Mouse (Mus musculus) intestine, embryonic 15.5 days (tissue): ENCODE data around the gene Iqgap2. TPM values are rescaled to one million over a fixed set of nuclear protein-coding genes. Genes with fewer than 3 reads are reported as not detected.

Source experiments
- ATAC-seq: fragments of 200-750 bp; cut with Nextera tagmentation; 2 replicates; pipeline ENCODE4 v1.8.0; 2017; ENCODE audit warnings: moderate TSS enrichment, moderate library complexity
- H3K27ac ChIP-seq: fragments of 300-500 bp; sonication (generic); 2 replicates; pipeline ENCODE4 v1.5.1; 2015; ENCODE audit warnings: mild to moderate bottlenecking, inconsistent platforms
- H3K27me3 ChIP-seq: fragments of 300-500 bp; sonication (generic); replicated peaks from 2 replicates; pipeline ENCODE4 v1.6.1; 2015; ENCODE audit warnings: inconsistent platforms
- H3K36me3 ChIP-seq: fragments of 300-500 bp; sonication (generic); 2 replicates; pipeline ENCODE4 v1.6.1; 2015; ENCODE audit warnings: inconsistent platforms
- H3K4me1 ChIP-seq: fragments of 300-500 bp; sonication (generic); replicated peaks from 2 replicates; pipeline ENCODE4 v1.6.1; 2015; ENCODE audit warnings: inconsistent platforms
- H3K4me2 ChIP-seq: fragments of 300-500 bp; sonication (generic); replicated peaks from 2 replicates; pipeline ENCODE4 v1.6.1; 2015; ENCODE audit warnings: mild to moderate bottlenecking, inconsistent platforms
- H3K4me3 ChIP-seq: fragments of 300-500 bp; sonication (generic); replicated peaks from 2 replicates; pipeline ENCODE4 v1.5.1; 2015; ENCODE audit warnings: inconsistent platforms
- H3K9ac ChIP-seq: fragments of 300-500 bp; sonication (generic); 2 replicates; pipeline ENCODE4 v1.6.1; 2015; ENCODE audit warnings: inconsistent platforms
- H3K9me3 ChIP-seq: fragments of 300-500 bp; sonication (generic); 2 replicates; pipeline ENCODE4 v1.6.1; 2016; ENCODE audit warnings: inconsistent platforms
- WGBS: fragments of 180-500 bp; shearing (Covaris S2); methylation state at CpG from one replicate; pipeline ENCODE4 v1.1.7; 2015; 5-methylcytosine and 5-hydroxymethylcytosine counted together
- polyA plus RNA-seq: library from polyadenylated mRNA; unstranded; fragments of >200 nt; fragmentation: Nextera tagmentation; extraction: Ambion mirVana; gene quantifications from 2 replicates; pipeline ENCODE4 v1.2.1, GENCODE M21; 2015

Gene Iqgap2
- polyA plus RNA-seq, 1 experiment from 2014 or later = 27.3 TPM

- H3K9ac ChIP-seq = no peak overlapping the region
- WGBS = 87% methylated on average over 10 of the region's 10 CpGs
- H3K4me3 ChIP-seq = no peak overlapping the region
- no peak overlapping the region for H3K4me2 ChIP-seq
- H3K27me3 ChIP-seq = no peaks in the 10 kb centered on the region
- 0 out of 2 replicates have a peak, but pooled peaks cover 2% of the 10 kb centered on the region for H3K36me3 ChIP-seq
- no peaks in the 10 kb centered on the region for H3K9me3 ChIP-seq
- no peak for ATAC-seq
- no peak overlapping the region for H3K27ac ChIP-seq
- H3K4me1 ChIP-seq = no peaks in the 10 kb centered on the region
Observed at GRCm38 (mm10) chr13:95597578-95597977, 294.1 kb downstream of the Iqgap2 start.

GRCm38 (mm10) chr13:95596689-95597088, 295.0 kb downstream of the Iqgap2 start:
- 84% methylated on average over 7 of the region's 7 CpGs for WGBS
- no peak overlapping the region for H3K4me2 ChIP-seq
- no peaks in the 10 kb centered on the region for H3K9me3 ChIP-seq
- no peak for ATAC-seq
- no peaks in the 10 kb centered on the region for H3K36me3 ChIP-seq
- H3K27me3 ChIP-seq = no peaks in the 10 kb centered on the region
- no peak overlapping the region for H3K27ac ChIP-seq
- no peaks in the 10 kb centered on the region for H3K4me1 ChIP-seq
- H3K9ac ChIP-seq = no peak overlapping the region
- H3K4me3 ChIP-seq = no peak overlapping the region

GRCm38 (mm10) chr13:95595921-95596320, 295.8 kb downstream of the Iqgap2 start:
- no peak overlapping the region for H3K4me3 ChIP-seq
- H3K9ac ChIP-seq = no peak overlapping the region
- ATAC-seq = no peak
- 62% methylated on average over 5 of the region's 5 CpGs for WGBS
- no peak overlapping the region for H3K4me2 ChIP-seq
- no peaks in the 10 kb centered on the region for H3K4me1 ChIP-seq
- H3K36me3 ChIP-seq = no peaks in the 10 kb centered on the region
- no peaks in the 10 kb centered on the region for H3K9me3 ChIP-seq
- no peak overlapping the region for H3K27ac ChIP-seq
- no peaks in the 10 kb centered on the region for H3K27me3 ChIP-seq

- no peak for ATAC-seq
- no peaks in the 10 kb centered on the region for H3K9me3 ChIP-seq
- WGBS = 63% methylated on average over 7 of the region's 7 CpGs
- H3K4me3 ChIP-seq = no peak overlapping the region
- H3K27me3 ChIP-seq = no peaks in the 10 kb centered on the region
- no peaks in the 10 kb centered on the region for H3K36me3 ChIP-seq
- H3K4me2 ChIP-seq = no peak overlapping the region
- no peaks in the 10 kb centered on the region for H3K4me1 ChIP-seq
- no peak overlapping the region for H3K9ac ChIP-seq
- no peak overlapping the region for H3K27ac ChIP-seq
Observed at GRCm38 (mm10) chr13:95595411-95595810, 296.3 kb downstream of the Iqgap2 start.

GRCm38 (mm10) chr13:95592860-95593259, 298.9 kb downstream of the Iqgap2 start:
- Histone ChIP-seq H3K27me3 (no peaks in the 10 kb centered on the region), H3K36me3 (no peaks in the 10 kb centered on the region), H3K4me2 (no peak overlapping the region), H3K4me1 (no peaks in the 10 kb centered on the region), H3K4me3 (no peak overlapping the region), H3K9me3 (no peaks in the 10 kb centered on the region), H3K27ac (no peak overlapping the region), H3K9ac (no peak overlapping the region)
- 72% methylated on average over 10 of the region's 10 CpGs for WGBS
- no peak for ATAC-seq

GRCm38 (mm10) chr13:95591606-95592005, 300.1 kb downstream of the Iqgap2 start:
- no peaks in the 10 kb centered on the region for H3K4me1 ChIP-seq
- no peaks in the 10 kb centered on the region for H3K9me3 ChIP-seq
- no peak overlapping the region for H3K4me3 ChIP-seq
- no peak overlapping the region for H3K27ac ChIP-seq
- no peak for ATAC-seq
- no peaks in the 10 kb centered on the region for H3K36me3 ChIP-seq
- no peak overlapping the region for H3K9ac ChIP-seq
- H3K4me2 ChIP-seq = no peak overlapping the region
- 89% methylated on average over 3 of the region's 3 CpGs for WGBS
- no peaks in the 10 kb centered on the region for H3K27me3 ChIP-seq

- H3K4me3 ChIP-seq = no peak overlapping the region
- H3K27me3 ChIP-seq = no peaks in the 10 kb centered on the region
- no peak overlapping the region for H3K9ac ChIP-seq
- no peak overlapping the region for H3K27ac ChIP-seq
- 84% methylated on average over 4 of the region's 4 CpGs for WGBS
- ATAC-seq = no peak
- no peak overlapping the region for H3K4me2 ChIP-seq
- no peaks in the 10 kb centered on the region for H3K9me3 ChIP-seq
- no peaks in the 10 kb centered on the region for H3K36me3 ChIP-seq
- no peaks in the 10 kb centered on the region for H3K4me1 ChIP-seq
Observed at GRCm38 (mm10) chr13:95587628-95588027, 304.1 kb downstream of the Iqgap2 start.

- Histone ChIP-seq H3K27ac (no peak overlapping the region), H3K27me3 (no peaks in the 10 kb centered on the region), H3K9ac (no peak overlapping the region), H3K4me3 (no peak overlapping the region), H3K9me3 (no peaks in the 10 kb centered on the region), H3K4me2 (no peak overlapping the region), H3K4me1 (no peaks in the 10 kb centered on the region), H3K36me3 (no peaks in the 10 kb centered on the region)
- no peak for ATAC-seq
- WGBS = 87% methylated on average over 5 of the region's 5 CpGs
Observed at GRCm38 (mm10) chr13:95584898-95585297, 306.8 kb downstream of the Iqgap2 start.

- no peaks in the 10 kb centered on the region for H3K9me3 ChIP-seq
- no peak for ATAC-seq
Observed at GRCm38 (mm10) chr13:95583237-95584189, 308.2 kb downstream of the Iqgap2 start.

GRCm38 (mm10) chr13:95581850-95582249, 309.9 kb downstream of the Iqgap2 start:
- Histone ChIP-seq H3K9ac (no peak overlapping the region), H3K4me1 (no peaks in the 10 kb centered on the region), H3K27me3 (no peaks in the 10 kb centered on the region), H3K4me3 (no peak overlapping the region), H3K4me2 (no peak overlapping the region), H3K36me3 (no peaks in the 10 kb centered on the region), H3K9me3 (no peaks in the 10 kb centered on the region), H3K27ac (no peak overlapping the region)
- WGBS = 57% methylated on average over 1 of the region's 1 CpGs
- no peak for ATAC-seq

More at GRCm38 (mm10) chr13:95583237-95584189, 308.2 kb downstream of the Iqgap2 start:
- Histone ChIP-seq H3K4me3 (no peak overlapping the region), H3K4me1 (no peaks in the 10 kb centered on the region), H3K27me3 (no peaks in the 10 kb centered on the region), H3K27ac (no peak overlapping the region), H3K4me2 (no peak overlapping the region), H3K9ac (no peak overlapping the region), H3K36me3 (no peaks in the 10 kb centered on the region)
- WGBS = 66% methylated on average over 19 of the region's 19 CpGs

GRCm38 (mm10) chr13:95578016-95578697, 313.6 kb downstream of the Iqgap2 start:
- no peak overlapping the region for H3K27ac ChIP-seq
- no peaks in the 10 kb centered on the region for H3K9me3 ChIP-seq
- no peaks in the 10 kb centered on the region for H3K36me3 ChIP-seq
- WGBS = 84% methylated on average over 5 of the region's 5 CpGs
- H3K27me3 ChIP-seq = no peaks in the 10 kb centered on the region
- H3K4me3 ChIP-seq = no peak overlapping the region
- ATAC-seq = no peak
- H3K4me1 ChIP-seq = no peaks in the 10 kb centered on the region
- no peak overlapping the region for H3K4me2 ChIP-seq
- H3K9ac ChIP-seq = no peak overlapping the region
